Mouse (Mus musculus): Measurements from ENCODE around the gene Iqgap3. TPM values are rescaled to one million over a fixed set of nuclear protein-coding genes. Genes with fewer than 3 reads are reported as not detected.

Iqgap3 gene
- total RNA-seq (2022) = 1 to 10 TPM in 1 of 4 experiments, under 1 TPM in 3; 0.61 to 2.3 (median 0.73) TPM

GRCm38 (mm10) chr3:88081345-88082223 is at the start of gene Iqgap3:
Gene Iqgap3, plus strand, starts transcription at chr3:88081971.
- peak; percentile 84 for DNase-seq

GRCm38 (mm10) chr3:88033506-88033905 is 48.3 kb upstream of the Iqgap3 start:
- no peak for DNase-seq

- no peak for DNase-seq
These were observed 46.0 kb upstream of the Iqgap3 start for GRCm38 (mm10) chr3:88035561-88036293.

GRCm38 (mm10) chr3:88042661-88043421 is 38.9 kb upstream of the Iqgap3 start, which contains the start of gene Gpatch4:
Gene Gpatch4, plus strand, starts transcription at chr3:88043108.
- DNase-seq = peak; percentile 83

GRCm38 (mm10) chr3:88049532-88049931 is 32.2 kb upstream of the Iqgap3 start:
- DNase-seq = no peak

GRCm38 (mm10) chr3:88057030-88057429 is 24.7 kb upstream of the Iqgap3 start:
- DNase-seq = no peak

- DNase-seq = peak; percentile 80
These were observed 23.7 kb upstream of the Iqgap3 start, which contains the start of gene Naxe for GRCm38 (mm10) chr3:88057902-88058696. Gene Naxe, minus strand, starts transcription at chr3:88058495.

- no peak for DNase-seq
These were observed 13.4 kb upstream of the Iqgap3 start for GRCm38 (mm10) chr3:88068386-88068785.

GRCm38 (mm10) chr3:88071783-88072182 is 10.0 kb upstream of the Iqgap3 start:
- peak; percentile 74 for DNase-seq

- no peak for DNase-seq
These were observed 8.1 kb upstream of the Iqgap3 start for GRCm38 (mm10) chr3:88073631-88074030.

GRCm38 (mm10) chr3:88074351-88074750 is 7.4 kb upstream of the Iqgap3 start:
- DNase-seq = no peak

- no peak for DNase-seq
These were observed 7.0 kb upstream of the Iqgap3 start for GRCm38 (mm10) chr3:88074766-88075165.

GRCm38 (mm10) chr3:88077441-88077840 is 4.3 kb upstream of the Iqgap3 start:
- no peak for DNase-seq

- DNase-seq = no peak
These were observed 3.6 kb upstream of the Iqgap3 start, which contains the start of gene Ttc24 for GRCm38 (mm10) chr3:88078204-88078603. Gene Ttc24, minus strand, starts transcription at chr3:88078304.

- no peak for DNase-seq
These were observed 450 bp downstream of the Iqgap3 start for GRCm38 (mm10) chr3:88082224-88082618.

- no peak for DNase-seq
These were observed 892 bp downstream of the Iqgap3 start for GRCm38 (mm10) chr3:88082663-88083062.

GRCm38 (mm10) chr3:88084001-88084400 is 2.2 kb downstream of the Iqgap3 start:
- DNase-seq = no peak

GRCm38 (mm10) chr3:88085459-88085858 is 3.7 kb downstream of the Iqgap3 start:
- no peak for DNase-seq

- no peak for DNase-seq
These were observed 5.9 kb downstream of the Iqgap3 start for GRCm38 (mm10) chr3:88087688-88088087.

- DNase-seq = no peak
These were observed 8.3 kb downstream of the Iqgap3 start for GRCm38 (mm10) chr3:88090106-88090505.

GRCm38 (mm10) chr3:88090616-88091015 is 8.8 kb downstream of the Iqgap3 start:
- DNase-seq = no peak

GRCm38 (mm10) chr3:88094126-88094525 is 12.4 kb downstream of the Iqgap3 start:
- DNase-seq = no peak
